Mouse (Mus musculus) neutrophil, adult 65 days (primary cell): Measurements from ENCODE around the gene Proser1. TPM values are rescaled to one million over a fixed set of nuclear protein-coding genes. Genes with fewer than 3 reads are reported as not detected.

ENCODE experiments used
- total RNA-seq: library from RNA; stranded (reverse); gene quantifications from 2 replicates; pipeline ENCODE4 v1.2.4, GENCODE M21; 2023

The Proser1 gene
- 27.5 and 39.6 TPM in 2 replicates for total RNA-seq

GRCm38 (mm10) chr3:53463046-53463764, at the start of gene Proser1, which contains the start of gene Nhlrc3:
TSS of gene Proser1 (plus strand) at chr3:53463666.
TSS of gene Nhlrc3 (minus strand) at chr3:53463332.

GRCm38 (mm10) chr3:53488353-53488752, 24.9 kb downstream of the Proser1 start, which contains the start of gene Stoml3:
TSS of gene Stoml3 (plus strand) at chr3:53488653.

Other genes with a start within 250 kb of the Proser1 start
- 13.4 and 14.7 TPM in 2 replicates for gene Nhlrc3, start 334 bp upstream of the Proser1 start, total RNA-seq
- not detected in 2 replicates for gene Stoml3, start 25.0 kb downstream of the Proser1 start, total RNA-seq
- gene Frem2, start 193.7 kb downstream of the Proser1 start, total RNA-seq = not detected in 2 replicates